In the genomic region with DNA sequence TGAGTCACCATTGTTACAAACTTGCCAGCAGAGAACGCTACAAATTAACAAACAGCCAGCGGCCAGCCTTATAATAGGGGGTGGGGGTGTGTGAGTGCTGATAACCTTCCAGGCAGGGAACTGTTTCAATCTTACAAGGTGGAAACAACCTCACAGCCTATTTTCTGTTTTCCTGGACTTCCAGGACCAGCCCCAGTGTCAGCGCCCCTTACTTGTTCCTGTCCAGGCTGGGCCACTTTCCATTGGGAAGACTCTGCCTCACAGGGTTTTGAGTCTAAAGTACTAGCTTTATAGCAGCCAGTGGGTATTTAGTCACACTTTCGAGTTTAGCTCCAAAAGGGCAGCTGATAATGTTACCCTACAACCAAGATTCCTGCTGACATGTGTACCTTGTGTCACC, we compare ENCODE assay signal across 8 mouse cellular contexts. TPM values are rescaled to one million over a fixed set of nuclear protein-coding genes. Genes with fewer than 3 reads are reported as not detected.
A peak's percentile ranks its signal among the peaks of the same experiment; 100 is the strongest.
DNase-seq lines count a peak whose midpoint lies in the region; ATAC-seq lines count a peak whose summit lies in the region.

No protein-coding gene starts in this region.

- no peak overlapping the region for H3K27ac ChIP-seq in hindbrain, embryonic 15.5 days (replicated peaks)
- no peak overlapping the region; the same call in 1 of the 2 replicates for H3K27ac ChIP-seq in liver, embryonic 13.5 days

- H3K9me3 ChIP-seq in hindbrain, embryonic 15.5 days: no peaks in the 10 kb centered on the region
- no peaks in the 10 kb centered on the region for H3K9me3 ChIP-seq in liver, embryonic 13.5 days (replicated peaks)

- WGBS in hindbrain, embryonic 15.5 days: 47% methylated on average over 4 of the region's 4 CpGs
- 51% methylated on average over 4 of the region's 4 CpGs for WGBS in liver, embryonic 13.5 days (ENCODE audit: insufficient replicate concordance)

- no peak overlapping the region for H3K9ac ChIP-seq in hindbrain, embryonic 15.5 days
- H3K9ac ChIP-seq in liver, embryonic 13.5 days: peak overlapping the region; percentile 26; the same call in 1 of the 2 replicates

- H3K4me3 ChIP-seq in hindbrain, embryonic 15.5 days: peak overlapping the region; percentile 0; the same call in 1 of the 2 replicates
- no peak overlapping the region for H3K4me3 ChIP-seq in liver, embryonic 13.5 days (replicated peaks)

- H3K4me1 ChIP-seq in hindbrain, embryonic 15.5 days (replicated peaks): peaks cover 71% of the 10 kb centered on the region
- peaks cover 84% of the 10 kb centered on the region for H3K4me1 ChIP-seq in liver, embryonic 13.5 days (replicated peaks)

- peak; percentile 79 for DNase-seq in testis, postnatal 14 days (ENCODE audit: low spot score)
- no peak for DNase-seq in testis, postnatal 10 days (ENCODE audit: low spot score)
- DNase-seq in liver, embryonic 13.5 days: no peak
- DNase-seq in B cell, adult 2 months: no peak
- DNase-seq in gastrocnemius, adult 8-10 months (ENCODE audit: low spot score in 2 of 2): no peak
- DNase-seq in gastrocnemius, postnatal 25 days: no peak
- DNase-seq in spleen, adult 12 weeks (ENCODE audit: low spot score): no peak

- H3K36me3 ChIP-seq in hindbrain, embryonic 15.5 days: no peaks in the 10 kb centered on the region
- no peaks in the 10 kb centered on the region for H3K36me3 ChIP-seq in liver, embryonic 13.5 days

- no peak for ATAC-seq in hindbrain, embryonic 15.5 days (ENCODE audit: low FRiP score, low read depth)
- ATAC-seq in liver, embryonic 13.5 days (ENCODE audit: low read depth): no peak

- peak overlapping the region; percentile 79 for H3K4me2 ChIP-seq in hindbrain, embryonic 15.5 days
- H3K4me2 ChIP-seq in liver, embryonic 13.5 days: peak overlapping the region; percentile 99; the same call in 1 of the 2 replicates

- H3K27me3 ChIP-seq in hindbrain, embryonic 15.5 days: no peaks in the 10 kb centered on the region
- peaks cover 14% of the 10 kb centered on the region for H3K27me3 ChIP-seq in liver, embryonic 13.5 days

RNA-seq across cellular contexts. Expression of a gene that starts 2.8 kb away (rescaled TPM):
- 69.3 and 72.6 TPM in 2 replicates for polyA plus RNA-seq in hindbrain, embryonic 15.5 days (2015; fragmentation: Nextera tagmentation; extraction: Ambion mirVana)
- 40.1 and 46.8 TPM in 2 replicates for polyA plus RNA-seq in liver, embryonic 13.5 days (2015; fragmentation: Nextera tagmentation; extraction: Ambion mirVana)
- 10 to 100 TPM; 75.7 to 99.5 (median 84.9) TPM for total RNA-seq in gastrocnemius, adult 8-10 months (2022)
- 10 to 100 TPM; 39.6 to 64.7 TPM for total RNA-seq in gastrocnemius, postnatal 25 days (2021)
